Comparison of ENCODE assay signal across 13 mouse cellular contexts in genomic region chr9:45550210-45550609, GRCm38 (mm10).
DNase-seq lines count a peak whose midpoint lies in the region; ATAC-seq and TF ChIP-seq lines count a peak whose summit lies in the region.
"Had no signal": no experiment of that assay in that cellular context is flagged by ENCODE, and none has a peak within 500 bp of the region (broad histone marks: within the 10 kb centered on the region; RNA-seq: fewer than 3 reads in every experiment).

No protein-coding gene starts in this region.

- H3K4me2 ChIP-seq in forebrain, embryonic 15.5 days (replicated peaks) = no peak overlapping the region
- no peak overlapping the region for H3K4me2 ChIP-seq in midbrain, embryonic 11.5 days
- H3K4me2 ChIP-seq: embryonic facial prominence, embryonic 13.5 days; liver, embryonic 15.5 days had no signal

- H3K27ac ChIP-seq in forebrain, embryonic 15.5 days (replicated peaks) = peak overlapping the region; percentile 91
- 0 out of 2 replicates have a peak overlapping the region, but pooled peaks have one; percentile 20 for H3K27ac ChIP-seq in midbrain, embryonic 11.5 days (ENCODE audit: low read depth, low read length)
- H3K27ac ChIP-seq in gastrocnemius, adult 2 months = no peak overlapping the region
- H3K27ac ChIP-seq: embryonic facial prominence, embryonic 13.5 days; limb, embryonic 10.5 days; liver, embryonic 15.5 days had no signal

- H3K9me3 ChIP-seq in forebrain, embryonic 15.5 days = no peaks in the 10 kb centered on the region
- no peaks in the 10 kb centered on the region for H3K9me3 ChIP-seq in midbrain, embryonic 11.5 days (ENCODE audit: control insufficient read depth, low read length)
- H3K9me3 ChIP-seq: embryonic facial prominence, embryonic 13.5 days; limb, embryonic 10.5 days; liver, embryonic 15.5 days had no signal

- intact Hi-C loops in left cerebral cortex, postnatal 4 days (cut with DNase I) = no loop called here
- intact Hi-C loops in gastrocnemius, adult 2 months (cut with DNase I) = no loop called here

- no peaks in the 10 kb centered on the region for H3K36me3 ChIP-seq in forebrain, embryonic 15.5 days
- no peaks in the 10 kb centered on the region for H3K36me3 ChIP-seq in midbrain, embryonic 11.5 days (ENCODE audit: control insufficient read depth, insufficient read depth, low read length)
- H3K36me3 ChIP-seq: embryonic facial prominence, embryonic 13.5 days; limb, embryonic 10.5 days; liver, embryonic 15.5 days had no signal

- H3K9ac ChIP-seq in forebrain, embryonic 15.5 days (replicated peaks) = no peak overlapping the region
- H3K9ac ChIP-seq in midbrain, embryonic 11.5 days (ENCODE audit: low read length) = no peak overlapping the region
- H3K9ac ChIP-seq: embryonic facial prominence, embryonic 13.5 days; liver, embryonic 15.5 days had no signal

- peaks cover 41% of the 10 kb centered on the region for H3K4me1 ChIP-seq in forebrain, embryonic 15.5 days
- peaks cover 15% of the 10 kb centered on the region for H3K4me1 ChIP-seq in midbrain, embryonic 11.5 days (ENCODE audit: control insufficient read depth, insufficient read depth, low read length)

- no peaks in the 10 kb centered on the region for H3K27me3 ChIP-seq in forebrain, embryonic 15.5 days
- no peaks in the 10 kb centered on the region for H3K27me3 ChIP-seq in midbrain, embryonic 11.5 days (ENCODE audit: control insufficient read depth, insufficient read depth, low read length)
- H3K27me3 ChIP-seq: liver, embryonic 15.5 days had no signal

- peak; percentile 66 for DNase-seq in left cerebral cortex, postnatal 4 days
- DNase-seq in left cerebral cortex, adult 8-10 months (ENCODE audit: low spot score in 2 of 2) = no peak
- DNase-seq in midbrain, embryonic 11.5 days (ENCODE audit: low spot score, missing footprints) = no peak
- no peak for DNase-seq in embryo, embryonic 10.5 days (ENCODE audit: low spot score)
- no peak for DNase-seq in testis, postnatal 14 days (ENCODE audit: low spot score)
- no peak for DNase-seq in gastrocnemius, adult 2 months
- DNase-seq: lung, postnatal 14 days; thymus, adult 2 months had no signal

- WGBS in forebrain, embryonic 15.5 days = 13% methylated on average over 6 of the region's 6 CpGs
- WGBS in midbrain, embryonic 11.5 days = 42% methylated on average over 6 of the region's 6 CpGs

- no peak for TF ChIP-seq CTCF in gastrocnemius, adult 2 months (IDR thresholded peaks at IDR 0.05)

- no peak overlapping the region for H3K4me3 ChIP-seq in forebrain, embryonic 15.5 days
- no peak overlapping the region for H3K4me3 ChIP-seq in midbrain, embryonic 11.5 days (ENCODE audit: low read depth, low read length)
- H3K4me3 ChIP-seq in gastrocnemius, adult 2 months = no peak overlapping the region
- H3K4me3 ChIP-seq: embryonic facial prominence, embryonic 13.5 days; limb, embryonic 10.5 days; liver, embryonic 15.5 days had no signal

- ATAC-seq in forebrain, embryonic 15.5 days (replicated peaks) = peak; percentile 74
- no peak for ATAC-seq in midbrain, embryonic 11.5 days (ENCODE audit: low FRiP score)
- ATAC-seq: CD4-positive, CD25-positive, alpha-beta regulatory T cell, adult 4 months had no signal
